Mouse (Mus musculus): ENCODE measurements around the gene Rragd. TPM values are rescaled to one million over a fixed set of nuclear protein-coding genes. Genes with fewer than 3 reads are reported as not detected.
"Not testable (repeated sequence)": the region's sequence is repeated elsewhere in the genome, so short reads cannot be mapped to it uniquely, and the experiment has no call there.

Gene Rragd
- total RNA-seq, 4 experiments from 2014 or later: 92.6 to 118 (median 111) TPM

DNA sequence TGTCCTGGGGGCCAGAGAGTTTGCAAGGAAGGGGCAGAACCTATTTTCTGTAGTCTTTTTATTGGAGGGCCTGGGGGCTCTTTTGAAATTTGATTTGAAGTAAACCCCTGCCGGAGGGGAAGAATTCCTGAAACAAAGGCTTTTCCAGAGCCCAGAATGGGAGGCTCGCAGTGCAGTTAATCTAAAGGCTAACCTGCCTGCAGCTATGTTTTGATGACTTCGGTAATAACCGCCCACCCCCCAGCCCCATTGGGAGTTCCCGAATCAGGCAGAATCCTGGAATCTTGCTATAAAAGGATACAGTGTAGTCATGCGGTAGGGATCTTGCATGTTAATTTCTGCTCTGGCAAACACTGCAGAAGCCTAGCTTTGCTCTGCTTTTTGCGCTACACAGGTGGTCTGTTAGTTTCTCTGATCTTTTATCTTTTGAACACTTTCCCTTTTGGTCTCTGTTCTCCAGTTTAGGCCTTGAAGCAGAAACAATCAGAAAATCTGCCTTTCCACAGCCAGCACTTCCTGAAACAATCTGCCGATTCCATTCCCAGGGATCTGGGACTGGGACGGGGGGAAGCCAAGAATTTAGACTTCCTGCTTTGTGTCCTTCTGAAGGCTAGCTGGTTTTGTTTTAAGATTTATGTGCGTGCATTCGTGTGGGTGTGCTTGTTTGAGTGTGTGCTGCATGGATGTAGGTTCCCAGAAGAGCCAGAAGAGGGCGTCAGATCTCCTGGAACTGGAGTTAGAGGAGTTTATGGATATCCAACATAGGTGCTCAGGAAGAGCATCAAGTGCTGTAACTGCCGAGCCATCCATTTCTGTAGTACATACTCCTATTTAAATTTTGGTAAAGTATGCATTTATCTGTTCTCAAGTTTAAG, 2.2 kb downstream of the Rragd start:
- DNase-seq (ENCODE audit: low spot score): no peak

DNA sequence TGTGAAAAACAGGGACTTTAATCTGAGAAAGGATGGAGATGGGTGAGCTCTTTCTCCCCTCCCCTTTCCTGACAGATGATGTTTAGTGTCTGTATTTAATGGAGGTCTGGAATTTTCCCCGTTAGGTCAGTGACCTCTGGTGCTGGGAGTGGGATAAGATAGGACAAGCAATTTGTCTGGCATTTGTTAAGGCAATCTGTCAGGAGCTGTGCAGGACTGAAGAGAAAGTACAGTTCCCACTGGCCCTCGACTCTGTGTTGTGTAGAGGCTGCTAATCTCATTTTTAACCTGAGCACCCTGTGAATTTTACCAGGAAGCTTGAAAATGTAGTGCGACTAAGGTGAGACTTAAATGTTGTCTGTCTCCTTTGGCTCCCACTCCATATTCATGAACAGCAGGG, 2.8 kb downstream of the Rragd start:
- DNase-seq (ENCODE audit: low spot score): no peak

DNA sequence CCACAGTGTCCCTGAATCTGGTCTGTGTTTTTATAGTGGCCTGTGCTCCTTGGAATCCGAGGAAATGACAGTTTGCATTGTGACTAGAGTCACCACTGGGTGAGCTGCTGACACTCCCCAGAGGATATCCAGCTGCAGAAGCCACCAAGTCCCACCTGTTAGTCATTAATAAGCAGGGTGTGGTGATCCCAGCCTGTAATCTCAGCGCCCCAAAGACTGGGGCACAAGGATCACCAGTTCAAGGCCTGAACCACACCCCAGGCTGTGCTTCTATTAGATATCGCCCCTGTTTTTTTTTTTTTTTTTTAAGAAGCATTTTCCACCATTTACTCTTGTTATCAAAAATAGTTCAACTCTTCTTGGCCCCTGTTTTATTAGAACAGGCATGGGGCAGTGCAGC, 4.2 kb downstream of the Rragd start:
- no peak for DNase-seq (ENCODE audit: low spot score)

DNA sequence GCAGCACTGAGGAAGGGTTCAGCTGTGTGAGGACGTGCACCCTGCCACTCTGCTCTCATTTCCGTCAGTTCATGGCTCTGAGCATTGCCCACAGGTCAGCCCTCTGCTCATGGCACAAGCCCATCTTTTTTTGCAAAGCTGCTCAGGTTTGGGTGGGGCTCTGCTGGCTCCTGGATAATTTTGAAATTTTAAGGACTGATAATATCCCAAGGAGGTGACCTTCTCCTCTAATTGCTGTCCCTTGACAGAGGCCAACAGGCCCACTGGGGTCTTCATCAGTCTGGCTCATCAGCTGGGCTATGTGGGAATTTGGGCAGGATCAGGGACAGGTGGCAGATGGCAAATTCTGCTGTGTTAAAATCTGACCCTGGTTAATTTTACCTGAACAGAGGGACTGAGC, 6.5 kb downstream of the Rragd start:
- DNase-seq (ENCODE audit: low spot score): no peak

DNA sequence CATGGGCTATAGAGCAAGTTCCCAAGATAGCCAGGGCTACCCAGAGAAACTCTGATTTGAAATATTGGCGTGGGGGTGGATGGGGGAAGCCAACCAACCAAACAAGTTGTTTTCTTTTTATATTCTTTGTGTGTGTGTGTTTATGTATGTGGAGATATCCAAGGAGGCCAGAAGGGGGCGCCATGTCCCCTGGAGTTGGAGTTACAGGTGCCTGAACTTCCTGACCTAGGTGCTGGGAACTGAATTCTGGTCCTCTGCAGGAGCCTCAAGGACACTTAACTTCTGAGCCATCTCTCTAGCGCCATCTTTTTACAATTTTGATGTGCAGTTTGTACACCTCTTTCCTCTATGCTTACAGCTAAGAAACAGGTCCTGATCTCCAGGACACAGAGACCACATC, 11.3 kb downstream of the Rragd start:
- DNase-seq (ENCODE audit: low spot score): no peak

DNA sequence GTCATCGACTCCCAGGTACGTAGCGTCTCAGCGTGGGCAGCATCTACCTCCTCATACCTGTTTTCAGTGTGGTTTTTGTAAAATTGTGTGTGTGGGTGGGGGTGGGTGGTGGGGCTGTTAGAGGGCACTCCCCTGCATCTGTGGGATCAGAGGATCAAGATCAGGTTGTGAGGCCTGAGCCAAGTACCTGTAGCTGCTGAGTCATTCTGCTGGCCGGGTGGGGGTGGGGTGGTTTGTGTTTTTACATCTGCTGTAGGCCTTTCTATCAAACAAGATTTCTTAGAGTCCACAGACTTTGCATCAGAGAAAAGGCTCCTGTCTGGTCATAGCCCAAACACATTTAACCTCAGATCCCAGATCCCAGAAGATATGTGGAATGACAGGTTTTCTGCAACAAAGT, 13.2 kb downstream of the Rragd start:
- no peak for DNase-seq (ENCODE audit: low spot score)

DNA sequence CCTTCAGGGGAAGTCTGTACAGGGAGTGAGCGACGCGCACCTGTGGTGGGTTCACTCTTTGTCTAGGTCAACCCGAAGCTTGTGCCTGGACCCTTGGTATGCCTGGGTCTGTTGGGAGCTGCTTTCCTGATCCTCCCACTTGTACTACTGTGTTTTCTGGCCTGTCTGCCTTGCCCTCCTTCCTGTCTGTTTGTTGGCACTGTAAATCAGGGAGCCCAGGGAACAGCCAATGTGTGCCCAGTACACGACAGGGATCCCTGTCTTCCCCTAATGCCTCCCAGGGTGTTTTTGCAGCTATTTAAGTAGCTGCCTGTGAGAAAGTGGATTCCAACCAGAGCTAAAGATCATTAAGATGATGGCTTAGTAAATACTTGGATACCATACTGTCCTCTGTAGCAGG, 14.7 kb downstream of the Rragd start:
- DNase-seq (ENCODE audit: low spot score): no peak

DNA sequence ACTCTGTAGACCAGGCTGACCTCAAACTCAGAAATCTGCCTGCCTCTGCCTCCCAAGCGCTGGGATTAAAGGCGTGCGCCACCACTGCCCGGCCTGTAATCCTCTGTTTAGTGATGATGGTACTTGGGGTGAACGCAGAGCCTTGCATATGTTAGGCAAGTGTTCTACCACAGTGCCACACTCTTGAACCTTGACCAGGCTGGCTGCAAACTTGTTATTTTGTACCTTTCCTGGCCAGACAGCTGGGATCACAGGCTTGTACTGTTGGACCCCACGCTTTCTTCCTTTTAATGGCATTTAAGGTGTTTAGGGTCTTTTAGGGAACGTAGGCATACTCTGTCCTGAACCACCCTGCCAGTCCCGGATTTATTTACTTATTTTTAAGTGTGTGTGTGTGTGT, 16.2 kb downstream of the Rragd start:
- DNase-seq (ENCODE audit: low spot score): no peak

DNA sequence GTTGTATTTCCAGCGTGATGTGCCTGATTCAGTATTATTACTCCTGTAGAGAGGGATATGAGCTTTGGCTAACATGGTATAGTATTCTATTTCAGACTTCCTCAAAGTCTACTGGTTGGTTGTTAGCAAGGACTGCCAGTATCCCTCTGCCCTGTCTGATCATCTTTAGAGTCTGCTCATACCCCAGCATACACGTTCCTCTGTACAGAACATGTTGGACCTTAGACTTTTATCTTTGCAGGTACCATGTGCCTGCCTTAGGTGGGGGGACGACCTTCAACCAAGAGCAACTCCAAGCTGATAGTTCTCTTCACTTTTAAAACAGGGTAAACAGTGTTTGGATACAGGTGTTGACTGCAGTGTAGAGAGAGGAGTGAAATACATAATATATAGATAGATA, 19.2 kb downstream of the Rragd start:
- no peak for DNase-seq (ENCODE audit: low spot score)

DNA sequence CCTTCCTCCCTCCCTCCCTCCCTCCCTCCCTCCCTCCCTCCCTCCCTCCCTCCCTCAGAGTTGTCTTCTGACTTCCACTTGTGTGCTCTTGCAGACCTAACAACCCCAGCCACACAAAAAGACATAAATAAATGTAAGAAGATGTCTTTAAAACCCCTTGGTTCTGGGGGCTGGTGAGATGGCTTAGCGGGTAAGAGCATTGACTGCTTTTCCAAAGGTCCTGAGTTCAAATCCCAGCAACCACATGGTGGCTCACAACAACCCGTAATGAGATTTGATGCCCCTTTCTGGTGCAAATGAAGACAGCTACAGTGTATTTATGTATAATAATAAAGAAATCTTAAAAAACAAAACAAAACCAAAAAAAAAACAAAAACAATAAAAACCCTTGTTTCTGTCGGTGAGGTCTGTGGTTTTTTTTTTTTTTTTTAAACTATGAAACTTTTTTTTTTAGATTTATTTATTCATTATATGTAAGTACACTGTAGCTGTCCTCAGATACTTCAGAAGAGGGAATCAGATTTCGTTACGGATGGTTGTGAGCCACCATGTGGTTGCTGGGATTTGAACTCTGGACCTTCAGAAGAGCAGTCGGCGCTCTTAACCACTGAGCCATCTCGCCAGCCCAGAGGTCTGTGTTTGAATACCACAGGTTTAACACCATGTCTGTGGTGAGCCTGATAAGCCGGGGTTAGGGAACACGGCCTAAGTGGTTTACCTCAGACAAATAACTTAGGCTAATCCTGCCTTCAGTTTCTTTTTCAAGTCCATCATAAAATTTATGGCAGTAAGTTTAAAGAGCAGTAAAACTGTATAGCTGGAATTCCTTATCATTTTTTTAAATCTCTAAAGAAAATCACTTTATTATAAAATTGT, 23.0 kb downstream of the Rragd start:
- DNase-seq (ENCODE audit: low spot score): not testable (repeated sequence)

DNA sequence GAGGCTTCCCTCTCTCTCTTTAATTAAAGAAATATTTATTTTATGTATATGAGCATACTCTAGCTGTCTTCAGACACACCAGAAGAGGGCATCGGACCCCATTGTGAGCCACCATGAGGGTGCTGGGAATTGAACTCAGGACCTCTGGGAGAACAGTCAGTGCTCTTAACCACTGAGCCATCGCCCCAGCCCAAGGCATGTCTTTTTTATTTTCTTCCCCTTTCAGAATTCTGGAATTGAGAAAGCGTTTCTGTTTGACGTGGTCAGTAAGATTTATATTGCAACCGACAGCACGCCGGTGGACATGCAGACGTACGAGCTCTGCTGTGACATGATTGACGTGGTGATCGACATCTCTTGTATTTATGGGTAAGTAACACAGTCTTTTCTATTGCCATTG, 24.0 kb downstream of the Rragd start:
- no peak for DNase-seq (ENCODE audit: low spot score)

DNA sequence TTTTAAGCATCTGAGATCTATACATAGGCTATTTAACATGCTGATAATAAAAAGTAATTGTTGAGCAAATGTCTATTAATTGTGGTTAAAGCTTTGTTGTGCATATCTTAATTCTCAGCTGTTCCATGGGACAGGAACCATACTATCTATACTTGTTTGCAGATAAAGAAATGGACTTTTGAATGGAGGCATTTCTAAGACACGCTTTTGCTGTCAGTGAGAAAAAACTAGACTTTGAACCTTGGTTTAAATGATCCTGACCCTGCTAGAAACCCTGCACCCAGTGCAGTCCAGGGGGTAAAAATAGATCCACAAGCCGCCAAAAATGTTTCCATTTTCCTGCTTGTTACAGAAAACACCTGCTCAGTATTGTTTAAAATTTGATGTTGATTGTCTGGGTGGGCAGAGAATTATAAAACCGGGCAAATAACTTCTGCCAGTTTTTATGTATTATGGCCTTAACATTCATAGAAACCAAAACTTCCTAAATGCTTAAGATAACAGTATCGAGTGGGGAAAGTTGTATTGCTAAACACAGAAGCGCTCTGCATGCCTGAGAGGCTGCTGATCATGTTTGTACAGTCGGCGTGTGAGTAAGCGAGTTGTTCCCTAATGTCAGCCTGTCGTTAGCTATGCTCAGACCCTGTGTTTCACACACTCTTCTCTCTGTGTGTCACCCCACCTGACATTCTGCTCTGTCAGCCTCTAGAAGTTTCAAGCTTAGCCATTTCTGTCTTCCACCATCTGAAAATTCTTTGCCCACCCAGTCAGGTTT, 24.8 kb downstream of the Rragd start:
- DNase-seq (ENCODE audit: low spot score): no peak

DNA sequence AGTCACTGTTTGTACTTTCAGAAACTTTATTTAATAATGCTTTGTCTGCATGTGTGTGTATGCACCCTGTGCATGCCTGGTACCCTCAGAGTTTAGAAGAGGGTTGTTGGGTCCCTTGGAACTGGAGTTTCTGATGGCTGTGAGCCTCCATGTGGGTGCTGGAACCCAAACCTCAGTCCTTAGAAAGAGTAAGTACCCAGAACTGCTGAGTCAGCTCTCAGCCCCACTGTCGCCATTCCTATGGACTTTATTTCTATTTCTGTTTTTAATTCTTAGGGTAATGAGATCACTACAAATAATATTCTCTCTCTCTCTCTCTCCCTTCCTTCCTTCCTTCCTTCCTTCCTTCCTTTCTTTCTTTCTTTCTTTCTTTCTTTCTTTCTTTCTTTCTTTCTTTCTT, 27.2 kb downstream of the Rragd start:
- DNase-seq (ENCODE audit: low spot score): no peak

DNA sequence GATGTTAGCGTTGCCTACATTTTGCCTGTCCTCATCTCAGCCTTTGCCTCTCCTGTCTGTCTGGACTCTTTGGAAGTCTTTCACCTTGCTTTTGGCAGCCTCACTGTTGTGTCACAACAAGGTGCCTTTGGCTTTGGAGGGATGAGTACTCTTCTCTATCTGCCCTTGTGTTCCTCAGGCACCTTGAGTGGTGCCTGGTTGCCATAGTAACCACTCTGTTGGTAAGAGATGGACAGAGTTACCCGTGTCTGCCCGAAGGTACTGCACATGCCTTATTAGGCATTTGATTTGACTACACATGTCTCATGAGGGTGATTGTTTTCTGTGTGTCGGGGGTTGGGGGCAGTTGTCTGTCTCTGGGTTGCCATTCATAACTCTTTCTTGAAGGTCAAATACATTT, 29.6 kb downstream of the Rragd start:
- no peak for DNase-seq (ENCODE audit: low spot score)

DNA sequence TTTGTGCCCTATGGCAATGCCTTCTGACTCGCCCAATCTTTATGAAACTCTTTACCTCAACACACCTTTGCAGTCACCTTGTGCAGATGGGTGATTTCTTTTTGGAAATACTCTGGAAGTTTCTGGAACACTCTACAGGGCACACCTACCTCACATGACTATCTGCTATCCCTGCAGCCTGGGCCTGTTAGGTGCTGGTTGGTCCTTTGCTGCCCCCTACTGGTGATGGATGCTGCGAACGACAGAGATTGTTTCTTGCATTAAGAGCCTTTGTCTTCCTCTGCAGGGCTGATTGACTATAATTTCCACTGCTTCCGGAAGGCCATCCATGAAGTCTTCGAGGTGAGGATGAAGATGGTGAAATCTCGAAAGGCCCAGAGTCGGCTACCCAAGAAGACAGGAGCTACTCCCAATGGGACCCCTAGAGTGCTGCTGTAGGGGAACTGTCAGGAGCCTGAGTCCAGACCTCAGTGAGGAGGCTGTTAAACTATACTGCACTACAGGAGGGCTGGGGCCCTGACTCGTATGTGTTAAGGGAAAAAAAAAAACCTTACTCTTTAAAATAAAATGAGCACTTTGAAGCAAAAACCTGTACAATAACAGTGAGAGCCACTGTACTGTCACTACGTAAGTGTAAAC, 35.6 kb downstream of the Rragd start:
- peak; percentile 88 for DNase-seq (ENCODE audit: low spot score)

DNA sequence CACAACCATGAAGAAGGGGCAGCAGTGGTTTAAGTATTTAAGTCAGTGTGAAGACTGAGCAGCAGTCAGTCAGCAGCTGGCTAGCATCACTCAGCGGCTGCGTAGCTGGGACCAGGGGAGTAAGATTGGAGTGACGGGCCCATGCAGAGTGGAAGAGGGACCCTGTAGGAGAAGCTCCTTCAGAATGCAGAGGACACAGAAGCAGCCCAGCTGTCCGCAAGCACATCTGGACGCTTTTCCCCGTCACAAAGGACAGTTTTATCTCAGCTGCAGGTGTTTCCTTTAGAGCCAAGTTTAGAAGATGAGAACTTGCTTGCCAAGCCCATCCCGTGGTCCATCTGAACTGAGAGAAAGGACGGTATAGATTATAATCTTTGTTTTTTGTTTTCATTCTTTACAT, 41.6 kb downstream of the Rragd start:
- DNase-seq (ENCODE audit: low spot score): no peak

DNA sequence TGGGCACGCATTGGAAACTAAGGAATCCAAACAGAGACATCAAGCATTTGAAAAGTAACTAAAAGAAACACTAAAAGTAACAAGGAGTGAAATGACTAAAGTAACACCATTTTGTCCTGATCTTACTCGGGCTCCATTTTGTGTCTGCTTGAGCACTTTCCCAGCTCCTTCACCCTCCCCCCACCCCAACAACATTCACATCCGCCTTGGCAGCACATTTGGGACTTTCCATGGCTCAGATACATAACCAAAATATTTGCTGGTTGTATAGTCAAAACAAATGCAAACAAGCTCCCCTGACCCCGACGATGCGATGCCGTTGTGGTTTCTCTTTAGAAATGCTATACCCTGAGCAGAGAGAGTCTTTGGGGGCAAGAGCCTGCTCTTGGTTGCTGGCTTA, 46.3 kb downstream of the Rragd start:
- no peak for DNase-seq (ENCODE audit: low spot score)

DNA sequence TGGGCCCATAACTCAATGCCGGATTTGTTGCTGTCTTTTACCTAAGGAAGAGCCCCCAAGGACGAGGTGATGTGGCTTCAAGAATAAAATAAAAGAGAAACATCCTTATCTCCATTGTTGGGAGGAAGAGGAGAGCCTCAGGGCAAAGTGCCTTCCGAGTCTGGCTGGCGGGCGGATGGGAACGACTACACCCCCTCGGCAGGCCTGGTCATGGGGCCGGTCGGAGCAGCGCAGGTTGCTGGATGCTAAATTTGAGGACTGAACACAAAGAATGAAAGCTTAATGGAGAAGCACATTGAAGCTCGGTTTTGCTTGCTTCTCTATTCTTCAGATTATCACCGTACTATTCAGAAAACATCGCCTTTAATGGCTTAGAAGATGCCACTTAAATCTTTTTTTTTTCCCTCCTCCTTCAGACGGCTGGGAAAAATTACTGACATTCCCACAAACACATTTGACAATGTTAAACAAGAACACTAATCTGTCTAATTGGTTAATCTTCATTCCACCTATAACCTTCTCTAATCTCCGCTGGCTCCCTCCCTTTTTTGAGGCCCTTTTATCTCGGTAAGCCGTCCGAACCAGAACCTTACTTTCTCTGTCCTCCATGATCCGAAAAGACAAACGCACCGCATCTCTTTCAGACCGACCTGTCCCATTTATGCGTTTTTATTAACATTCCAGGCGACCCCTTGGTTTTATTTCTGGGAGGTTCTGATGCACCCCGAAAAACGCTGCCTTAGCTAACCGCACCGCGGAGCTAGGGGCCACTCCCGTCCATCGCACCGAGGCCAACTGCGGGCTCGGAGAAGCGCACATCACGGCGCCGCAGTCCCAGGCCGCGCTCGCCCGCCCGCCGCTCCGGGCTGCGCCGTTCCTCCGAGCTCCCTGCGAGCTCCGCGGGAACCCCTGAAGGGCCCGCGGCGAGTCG, 47.7 kb downstream of the Rragd start:
- DNase-seq (ENCODE audit: low spot score): peak; percentile 30

DNA sequence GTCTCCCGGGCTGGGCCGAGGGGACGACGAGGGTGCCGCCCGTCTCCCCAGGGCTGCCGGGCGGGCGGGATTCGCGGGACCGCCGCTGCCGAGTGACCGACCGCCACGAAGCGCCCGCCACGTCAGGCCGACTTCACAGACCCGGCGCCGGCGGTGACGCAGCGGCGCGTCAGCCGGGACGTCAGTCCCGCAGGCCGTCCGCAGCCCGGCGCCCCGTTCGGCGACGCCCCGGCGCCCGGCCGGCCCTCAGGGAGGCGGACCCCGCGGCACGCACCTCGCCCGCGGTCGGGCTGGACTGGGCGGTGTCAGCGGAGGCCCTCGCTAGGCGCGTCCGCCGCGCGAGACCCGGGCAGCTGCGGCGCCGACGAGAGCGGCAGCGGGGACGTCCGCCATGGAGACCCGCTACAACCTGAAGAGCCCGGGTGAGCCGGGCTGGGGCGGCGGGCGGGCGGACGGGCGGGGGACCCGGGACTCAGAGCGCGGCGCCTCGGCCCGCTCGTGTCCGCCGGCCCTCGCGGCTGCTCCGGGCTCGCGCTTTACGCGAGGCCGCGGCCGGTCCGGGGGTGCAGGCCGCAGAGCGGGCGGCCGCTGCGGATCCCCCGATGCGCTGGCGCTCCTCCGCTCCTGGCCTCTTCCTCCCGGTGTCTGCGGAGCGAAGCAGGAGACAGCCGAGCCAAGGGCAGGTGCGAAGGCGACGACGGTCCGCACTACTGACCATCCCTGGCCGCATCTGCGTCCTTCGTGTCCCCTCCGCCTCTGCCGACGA, 48.5 kb downstream of the Rragd start, which contains the start of gene Ube2j1:
Gene Ube2j1, plus strand, starts transcription at position 222 of the 766 bp plus-strand sequence.
- DNase-seq (ENCODE audit: low spot score): peak; percentile 86

DNA sequence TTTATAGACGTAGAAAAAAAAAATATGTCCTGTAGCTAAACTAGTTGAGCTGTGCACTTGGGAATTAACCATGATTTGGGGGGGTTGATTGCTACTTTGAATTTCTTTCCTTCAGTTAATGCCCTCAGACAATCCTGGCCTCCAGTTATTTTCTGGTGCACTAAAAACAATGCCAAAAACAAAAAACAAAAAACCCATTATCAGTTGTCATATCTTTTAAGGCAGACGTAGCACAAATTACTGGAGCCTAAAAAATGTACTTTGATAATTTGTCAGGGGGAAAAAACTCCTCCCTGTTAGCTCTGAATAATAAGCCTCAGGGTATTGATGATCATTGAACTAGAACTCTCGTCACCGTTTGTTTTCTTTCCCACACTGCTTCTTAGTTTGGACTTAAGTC, 49.2 kb downstream of the Rragd start:
- DNase-seq (ENCODE audit: low spot score): no peak
